Mouse (Mus musculus): ENCODE measurements around the gene Napb. TPM values are rescaled to one million over a fixed set of nuclear protein-coding genes. Genes with fewer than 3 reads are reported as not detected.

Gene Napb
- 321 TPM for polyA plus RNA-seq (2015; fragmentation: Illumina TruSeq; extraction: RNeasy Lipid Tissue Mini Kit (QIAGEN cat#74804); ENCODE audit: low read depth, low replicate concordance)

DNA sequence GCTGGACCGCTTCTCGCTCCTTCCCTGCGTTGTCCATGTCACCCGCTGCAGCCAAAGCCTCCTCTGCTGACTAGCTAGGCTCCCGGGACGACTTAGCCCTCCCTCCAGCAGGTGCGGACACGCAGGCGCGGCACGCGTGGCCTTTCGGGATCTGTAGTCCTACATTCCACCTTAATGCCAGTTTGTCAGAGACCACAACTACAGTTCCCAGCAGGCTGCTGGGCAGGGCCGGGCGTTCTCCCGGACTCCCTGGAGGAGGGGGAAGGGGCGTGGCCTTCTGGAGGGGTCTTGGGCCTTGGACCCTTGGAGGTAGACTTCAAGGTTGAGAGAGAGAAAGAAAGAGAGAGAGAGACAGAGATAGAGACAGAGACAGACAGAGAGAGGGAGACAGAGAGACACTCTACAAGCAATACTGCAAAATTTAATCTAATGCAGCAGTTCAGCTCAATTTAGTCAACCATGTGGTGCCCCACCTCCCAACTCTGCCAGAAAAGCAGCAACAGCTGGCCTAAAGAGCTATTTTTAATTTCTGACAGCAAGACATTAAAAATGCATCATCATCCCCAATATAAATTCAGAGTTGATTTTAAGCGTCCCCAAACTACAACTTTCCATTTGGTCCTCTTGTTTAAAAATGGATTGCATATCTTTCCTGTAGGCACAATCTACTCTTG lies at the start of gene Napb:
Gene Napb (minus strand): TSS at position 141 of the 674 bp plus-strand sequence.

GRCm38 (mm10) chr2:148781709-148782108 lies 49.4 kb upstream of the Napb start, which contains the start of gene 8030411F24Rik:
Gene 8030411F24Rik, plus strand, starts transcription at chr2:148782009.

GRCm38 (mm10) chr2:148771397-148771796 lies 39.1 kb upstream of the Napb start, which contains the start of gene Cst11:
Gene Cst11, minus strand, starts transcription at chr2:148771497.

DNA sequence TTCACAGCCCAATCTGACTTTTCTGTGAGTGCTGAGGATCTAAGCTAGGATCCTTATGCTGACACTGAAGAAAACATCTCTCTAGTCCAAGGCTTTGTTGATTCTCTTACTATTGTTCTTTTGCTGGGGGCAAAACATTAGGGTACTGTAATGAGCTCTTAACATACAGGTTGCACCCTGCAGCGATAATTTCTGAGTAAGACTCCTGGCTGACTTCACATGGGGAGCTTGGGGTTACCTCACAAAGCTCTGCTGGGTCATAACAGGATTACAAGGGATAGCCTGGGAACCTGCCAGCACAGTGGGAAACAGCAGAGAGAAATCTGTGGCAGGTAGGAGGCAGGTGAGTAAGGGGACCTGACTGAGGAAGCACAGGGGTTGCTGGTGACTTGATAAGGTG lies 17.8 kb upstream of the Napb start, which contains the start of gene Cstl1:
Gene Cstl1 (plus strand): TSS at position 301 of the 400 bp plus-strand sequence.

DNA sequence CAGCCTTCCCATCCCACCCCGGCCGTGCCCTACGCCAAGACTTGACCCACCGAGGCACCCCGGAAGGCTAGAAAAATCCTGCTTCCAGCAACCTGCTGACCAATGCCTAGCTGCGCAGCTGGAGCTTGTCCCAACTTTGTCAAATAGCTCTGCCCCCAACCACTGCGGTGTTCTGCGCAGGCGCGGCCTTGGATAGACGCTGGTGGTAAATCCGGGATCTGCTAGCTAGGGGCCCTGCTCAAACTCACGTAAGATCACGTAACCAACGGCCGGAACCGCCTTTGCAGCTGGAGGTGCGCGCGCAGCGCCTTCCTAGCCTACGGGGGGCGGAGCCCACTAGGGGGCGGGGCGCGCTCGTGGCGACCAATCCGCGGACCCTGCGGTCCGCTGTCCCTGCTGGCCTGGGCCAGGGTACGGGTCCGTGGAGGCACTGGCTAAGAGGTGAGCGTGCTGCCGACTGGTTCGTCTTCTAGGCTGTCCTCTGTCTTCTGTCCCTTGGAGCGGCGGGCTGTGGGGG lies 51.4 kb downstream of the Napb start, which contains the start of gene Gzf1:
Gene Gzf1 (plus strand): TSS at position 249 of the 517 bp plus-strand sequence.

GRCm38 (mm10) chr2:148672199-148673096 lies 59.8 kb downstream of the Napb start, which contains the start of gene Nxt1:
Gene Nxt1, plus strand, starts transcription at chr2:148672601.

Other genes starting within 250 kb of the Napb start
- 18.9 TPM for gene Nxt1, start 59.9 kb downstream of the Napb start, polyA plus RNA-seq (2015; fragmentation: Illumina TruSeq; extraction: RNeasy Lipid Tissue Mini Kit (QIAGEN cat#74804); ENCODE audit: low read depth, low replicate concordance)
- 28.2 TPM for gene Gzf1, start 51.4 kb downstream of the Napb start, polyA plus RNA-seq (2015; fragmentation: Illumina TruSeq; extraction: RNeasy Lipid Tissue Mini Kit (QIAGEN cat#74804); ENCODE audit: low read depth, low replicate concordance)
- not detected for gene Cstl1, start 17.9 kb upstream of the Napb start, polyA plus RNA-seq (2015; fragmentation: Illumina TruSeq; extraction: RNeasy Lipid Tissue Mini Kit (QIAGEN cat#74804); ENCODE audit: low read depth, low replicate concordance)
- not detected for gene Cst11, start 39.0 kb upstream of the Napb start, polyA plus RNA-seq (2015; fragmentation: Illumina TruSeq; extraction: RNeasy Lipid Tissue Mini Kit (QIAGEN cat#74804); ENCODE audit: low read depth, low replicate concordance)
- not detected for gene 8030411F24Rik, start 49.5 kb upstream of the Napb start, polyA plus RNA-seq (2015; fragmentation: Illumina TruSeq; extraction: RNeasy Lipid Tissue Mini Kit (QIAGEN cat#74804); ENCODE audit: low read depth, low replicate concordance)
- not detected for gene Cst12, start 56.9 kb upstream of the Napb start, polyA plus RNA-seq (2015; fragmentation: Illumina TruSeq; extraction: RNeasy Lipid Tissue Mini Kit (QIAGEN cat#74804); ENCODE audit: low read depth, low replicate concordance)
- not detected for gene Cst8, start 66.3 kb upstream of the Napb start, polyA plus RNA-seq (2015; fragmentation: Illumina TruSeq; extraction: RNeasy Lipid Tissue Mini Kit (QIAGEN cat#74804); ENCODE audit: low read depth, low replicate concordance)
- gene Cst13, start 87.6 kb upstream of the Napb start, polyA plus RNA-seq (2015; fragmentation: Illumina TruSeq; extraction: RNeasy Lipid Tissue Mini Kit (QIAGEN cat#74804); ENCODE audit: low read depth, low replicate concordance), result not detected
- not detected for gene Cst9, start 102.7 kb upstream of the Napb start, polyA plus RNA-seq (2015; fragmentation: Illumina TruSeq; extraction: RNeasy Lipid Tissue Mini Kit (QIAGEN cat#74804); ENCODE audit: low read depth, low replicate concordance)
- gene 9230104L09Rik, start 132.6 kb upstream of the Napb start, polyA plus RNA-seq (2015; fragmentation: Illumina TruSeq; extraction: RNeasy Lipid Tissue Mini Kit (QIAGEN cat#74804); ENCODE audit: low read depth, low replicate concordance), result not detected
- 3,491 TPM for gene Cst3, start 143.2 kb upstream of the Napb start, polyA plus RNA-seq (2015; fragmentation: Illumina TruSeq; extraction: RNeasy Lipid Tissue Mini Kit (QIAGEN cat#74804); ENCODE audit: low read depth, low replicate concordance)